Mouse (Mus musculus): ENCODE data around the gene Znrf3. TPM values are rescaled to one million over a fixed set of nuclear protein-coding genes. Genes with fewer than 3 reads are reported as not detected.
"Not testable (repeated sequence)": the region's sequence is repeated elsewhere in the genome, so short reads cannot be mapped to it uniquely, and the experiment has no call there.

Znrf3 gene
- 3.1 to 7.9 TPM (median 3.1 TPM) in 3 replicates for total RNA-seq (2017)

DNA sequence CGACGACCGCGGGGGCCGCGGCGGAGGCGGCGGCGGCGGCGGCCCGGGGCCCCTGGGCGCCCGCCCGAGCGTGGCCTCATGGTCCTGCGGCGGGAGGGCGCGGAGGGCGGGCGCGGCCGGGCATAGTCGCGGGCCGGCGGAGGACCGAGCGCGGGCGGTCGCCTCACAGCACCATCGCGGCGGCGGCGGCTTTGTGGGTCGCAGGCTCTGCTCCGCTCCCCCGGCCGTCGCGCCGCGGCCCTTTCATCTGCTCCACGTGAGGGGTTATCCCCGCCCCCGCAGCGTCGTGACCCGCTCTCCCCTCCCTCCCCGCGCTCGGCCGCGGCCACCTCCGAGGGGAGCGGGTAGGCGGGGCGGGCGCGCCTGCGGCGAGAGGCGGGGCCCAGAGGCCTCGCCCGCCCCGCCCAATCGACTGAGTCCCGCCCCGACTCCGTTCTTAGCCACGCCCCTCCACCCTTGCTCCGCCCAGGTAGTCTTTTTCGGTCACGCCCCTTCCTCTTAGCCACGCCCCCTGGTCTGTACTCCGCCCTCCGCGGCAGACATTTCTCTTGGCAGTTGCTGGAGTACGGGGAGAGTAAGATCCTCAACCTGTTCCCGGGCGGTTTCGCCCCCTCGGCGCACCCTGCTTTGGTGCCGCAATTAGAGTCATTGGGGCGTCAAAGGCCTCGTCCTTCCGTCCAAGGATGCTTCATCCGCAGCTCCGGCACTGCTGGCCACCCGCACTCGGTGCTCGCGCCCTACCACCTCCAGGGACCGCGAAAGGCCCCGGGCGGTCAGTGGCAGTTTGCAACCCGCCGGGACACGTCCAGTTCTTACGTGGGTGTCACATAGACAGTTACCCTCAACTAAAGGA lies at the start of gene Znrf3:
Gene Znrf3, minus strand, starts transcription at position 249 of the 853 bp plus-strand sequence.
- ATAC-seq (replicated peaks; ENCODE audit: insufficient number of reproducible peaks, low FRiP score, low TSS enrichment, poor library complexity, severe bottlenecking): peak; percentile 95

DNA sequence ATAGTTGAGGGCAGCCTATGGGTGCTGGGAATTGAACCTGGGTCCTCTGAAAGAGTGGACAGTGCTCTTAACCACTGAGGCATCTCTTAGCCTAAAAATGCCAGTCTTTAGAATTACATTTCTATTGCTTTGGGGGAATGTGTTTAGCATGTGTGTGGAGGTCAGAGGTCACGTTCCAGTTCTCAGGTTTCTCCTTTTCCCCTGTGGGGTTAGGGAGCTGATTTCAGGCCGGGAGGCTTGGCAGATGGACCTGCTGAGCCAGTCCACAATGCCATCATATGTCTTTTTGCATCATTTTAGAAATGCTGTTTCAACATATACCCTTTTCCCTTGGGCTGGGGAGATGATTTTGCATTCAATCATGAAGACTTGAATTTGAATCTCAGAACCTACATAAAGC lies 49.2 kb upstream of the Znrf3 start:
- ATAC-seq (replicated peaks; ENCODE audit: insufficient number of reproducible peaks, low FRiP score, low TSS enrichment, poor library complexity, severe bottlenecking): no peak

GRCm38 (mm10) chr11:5491912-5492311 lies 47.3 kb upstream of the Znrf3 start:
- ATAC-seq (replicated peaks; ENCODE audit: insufficient number of reproducible peaks, low FRiP score, low TSS enrichment, poor library complexity, severe bottlenecking): no peak

DNA sequence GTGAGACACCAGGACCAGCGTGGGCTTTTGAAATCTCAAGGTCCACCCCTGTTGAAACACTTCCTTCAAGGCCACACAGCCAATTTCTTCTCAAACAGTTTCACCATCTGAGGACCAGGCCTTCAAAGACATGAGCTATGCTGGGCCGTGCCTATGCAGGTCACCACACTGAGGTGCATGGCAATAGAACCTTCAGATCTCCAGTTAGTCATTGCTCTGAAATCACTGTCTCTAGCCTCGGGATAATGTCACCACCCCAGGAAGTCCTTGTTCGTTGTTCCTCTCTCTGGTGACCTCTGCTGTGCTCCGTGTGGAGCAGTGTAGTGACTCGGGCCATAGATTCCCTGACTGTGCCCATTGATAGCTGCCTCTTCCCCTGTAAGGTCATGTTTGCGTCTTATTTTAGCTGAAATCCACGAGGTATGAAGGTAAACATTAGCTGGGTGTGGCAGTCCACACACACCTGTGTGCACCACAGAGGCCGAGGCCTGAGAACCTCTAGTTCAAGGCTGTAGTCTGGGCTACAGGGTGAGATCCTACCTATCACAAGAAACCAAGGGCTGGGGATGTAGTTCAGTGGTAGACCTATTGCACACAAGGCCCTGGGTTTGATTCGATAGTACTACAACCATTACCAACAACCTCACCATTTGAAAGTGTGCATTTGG lies 46.5 kb upstream of the Znrf3 start:
- peak; percentile 34; the same call in 1 of the 2 replicates for ATAC-seq (replicated peaks; ENCODE audit: insufficient number of reproducible peaks, low FRiP score, low TSS enrichment, poor library complexity, severe bottlenecking)

DNA sequence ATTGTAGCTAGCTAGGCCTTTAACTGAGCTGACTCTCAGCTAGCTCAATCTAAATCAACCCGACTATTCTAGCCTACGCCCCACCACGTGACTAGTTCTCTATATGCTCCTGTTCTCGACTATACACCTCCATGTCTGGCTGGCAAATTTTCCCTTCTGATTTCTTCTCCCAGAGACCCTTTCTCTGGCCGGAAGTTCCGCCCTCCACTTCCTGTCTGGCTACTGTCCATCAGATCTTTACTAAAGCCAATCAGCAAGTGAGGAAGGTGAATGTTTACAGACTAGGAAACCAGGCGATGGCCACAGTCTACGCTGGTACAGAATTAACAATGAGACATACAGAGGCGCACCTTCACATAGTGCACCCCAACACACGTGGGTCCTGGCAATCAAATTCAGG lies 44.8 kb upstream of the Znrf3 start:
- not testable (repeated sequence) for ATAC-seq (replicated peaks; ENCODE audit: insufficient number of reproducible peaks, low FRiP score, low TSS enrichment, poor library complexity, severe bottlenecking)

DNA sequence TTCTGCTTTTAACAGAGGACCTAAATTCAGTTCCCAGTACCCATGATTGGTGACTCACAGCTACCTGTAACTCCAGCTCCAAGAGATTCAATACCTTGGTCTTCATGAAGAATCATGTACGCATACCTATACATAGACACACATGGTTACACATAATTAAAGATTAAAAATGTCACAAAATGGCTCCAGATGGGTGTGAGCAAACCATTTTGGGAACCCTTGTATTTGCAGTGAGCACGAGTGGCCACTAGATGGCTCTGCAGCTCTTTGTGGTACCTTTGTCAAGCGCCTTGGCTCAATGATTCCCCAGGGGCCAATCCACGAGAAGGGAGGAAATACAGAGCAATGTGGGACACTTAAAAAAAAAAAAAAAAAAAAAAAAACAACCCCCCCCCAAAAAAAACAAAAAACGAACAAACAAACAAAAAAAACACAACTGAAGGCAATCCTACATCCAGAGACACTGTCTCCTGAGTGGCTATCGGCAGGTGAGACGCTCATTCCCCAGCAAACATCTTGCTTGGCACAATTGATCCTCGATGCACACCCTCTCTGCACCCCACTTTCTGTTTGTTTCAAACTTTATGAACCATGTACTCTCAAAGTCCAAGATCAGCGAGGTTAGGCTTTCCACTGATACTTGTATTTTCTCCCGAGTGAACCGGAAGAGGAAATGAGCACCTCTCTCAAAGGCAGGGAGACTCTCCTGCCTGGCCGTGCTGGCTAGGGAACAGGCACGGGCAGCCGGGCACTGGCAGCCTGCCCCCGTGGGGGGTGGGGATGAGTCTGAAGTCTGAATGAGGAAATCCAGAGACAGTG lies 40.8 kb upstream of the Znrf3 start:
- ATAC-seq (replicated peaks; ENCODE audit: insufficient number of reproducible peaks, low FRiP score, low TSS enrichment, poor library complexity, severe bottlenecking): peak; percentile 93

GRCm38 (mm10) chr11:5482581-5482980 lies 37.9 kb upstream of the Znrf3 start:
- ATAC-seq (replicated peaks; ENCODE audit: insufficient number of reproducible peaks, low FRiP score, low TSS enrichment, poor library complexity, severe bottlenecking): no peak

DNA sequence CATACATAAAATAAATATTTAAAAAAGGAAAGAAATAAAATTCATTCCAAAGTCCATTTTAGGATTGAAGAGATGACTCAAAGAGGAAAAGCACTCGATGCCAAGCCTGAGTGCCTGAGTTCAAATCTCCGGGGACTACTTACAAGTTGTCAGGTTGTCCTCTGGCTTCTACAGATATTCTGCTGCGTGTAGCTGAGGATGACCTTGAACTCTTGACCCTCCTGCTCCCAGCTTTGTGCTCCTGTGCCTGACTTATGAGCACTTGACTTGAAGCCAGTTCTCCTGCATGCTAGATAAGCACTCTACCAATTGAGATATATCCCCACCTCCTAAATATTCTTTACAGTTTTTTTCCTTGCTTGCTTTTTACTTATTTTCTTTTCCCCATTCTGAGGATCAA lies 34.2 kb upstream of the Znrf3 start:
- no peak for ATAC-seq (replicated peaks; ENCODE audit: insufficient number of reproducible peaks, low FRiP score, low TSS enrichment, poor library complexity, severe bottlenecking)

GRCm38 (mm10) chr11:5478193-5478592 lies 33.5 kb upstream of the Znrf3 start:
- ATAC-seq (replicated peaks; ENCODE audit: insufficient number of reproducible peaks, low FRiP score, low TSS enrichment, poor library complexity, severe bottlenecking): no peak

GRCm38 (mm10) chr11:5476806-5477205 lies 32.2 kb upstream of the Znrf3 start:
- no peak for ATAC-seq (replicated peaks; ENCODE audit: insufficient number of reproducible peaks, low FRiP score, low TSS enrichment, poor library complexity, severe bottlenecking)

GRCm38 (mm10) chr11:5475556-5476118 lies 31.0 kb upstream of the Znrf3 start:
- not testable (repeated sequence) for ATAC-seq (replicated peaks; ENCODE audit: insufficient number of reproducible peaks, low FRiP score, low TSS enrichment, poor library complexity, severe bottlenecking)

DNA sequence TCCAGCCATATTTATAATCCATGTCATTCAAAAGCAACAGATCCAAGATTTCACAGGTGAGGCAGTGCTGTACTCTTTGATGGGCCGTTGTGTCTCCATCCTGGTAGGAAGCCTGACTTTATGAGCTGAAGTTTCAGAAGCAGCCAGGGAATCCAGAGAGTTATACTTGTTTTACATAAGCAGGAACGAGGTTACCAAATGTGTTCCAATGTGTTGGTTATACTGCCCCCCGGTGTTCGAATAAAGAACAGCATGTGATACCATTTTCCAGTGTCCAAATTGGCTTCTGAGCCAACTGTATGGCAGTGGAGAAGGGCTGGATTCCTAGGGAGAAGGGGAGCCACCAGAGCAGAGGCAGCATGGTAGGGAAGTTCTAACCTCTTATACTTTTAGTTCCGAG lies 29.5 kb upstream of the Znrf3 start:
- ATAC-seq (replicated peaks; ENCODE audit: insufficient number of reproducible peaks, low FRiP score, low TSS enrichment, poor library complexity, severe bottlenecking): peak; percentile 83

- ATAC-seq (replicated peaks; ENCODE audit: insufficient number of reproducible peaks, low FRiP score, low TSS enrichment, poor library complexity, severe bottlenecking): no peak
These were observed 25.4 kb upstream of the Znrf3 start for GRCm38 (mm10) chr11:5470055-5470454.

DNA sequence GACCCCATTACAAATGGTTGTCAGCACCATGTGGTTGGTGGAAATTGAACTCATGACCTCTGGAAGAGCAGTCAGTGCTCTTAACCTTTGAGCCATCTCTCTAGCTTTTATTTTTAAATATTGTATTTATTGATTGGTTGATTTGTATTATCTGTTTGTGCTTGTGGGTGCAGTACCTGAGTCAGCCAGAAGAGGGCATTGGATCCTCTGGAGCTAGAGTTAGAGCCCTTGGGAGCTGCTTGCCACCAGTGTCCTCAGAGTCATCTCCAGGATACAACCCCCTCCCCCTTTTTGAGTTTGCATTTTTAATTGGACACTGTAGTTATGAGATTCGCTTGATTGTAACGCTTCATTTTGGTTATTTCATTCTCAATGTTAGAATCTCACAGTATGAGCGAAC lies 24.4 kb upstream of the Znrf3 start:
- ATAC-seq (replicated peaks; ENCODE audit: insufficient number of reproducible peaks, low FRiP score, low TSS enrichment, poor library complexity, severe bottlenecking): 0 out of 2 replicates have a peak, but pooled peaks have one; percentile 56

DNA sequence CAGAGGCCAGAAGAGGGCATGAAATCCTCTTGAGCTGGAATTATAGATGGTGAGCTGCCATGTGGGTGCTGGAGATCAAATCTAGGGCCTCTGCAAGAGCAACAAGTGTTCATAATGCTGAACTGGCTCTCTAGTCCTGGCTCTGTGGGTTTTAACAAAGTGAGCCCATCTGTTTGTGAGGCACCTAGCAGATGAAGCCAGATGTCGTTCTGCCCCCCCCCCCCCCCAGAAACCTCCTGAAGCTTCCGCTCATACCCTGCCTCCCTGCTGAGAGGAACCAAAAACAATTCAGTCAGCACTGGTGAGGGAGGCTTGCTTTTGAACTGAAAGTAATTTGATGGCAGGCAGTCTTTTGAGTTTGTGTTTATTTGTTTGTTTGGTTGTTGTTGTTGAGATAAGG lies 23.8 kb upstream of the Znrf3 start:
- no peak for ATAC-seq (replicated peaks; ENCODE audit: insufficient number of reproducible peaks, low FRiP score, low TSS enrichment, poor library complexity, severe bottlenecking)

- ATAC-seq (replicated peaks; ENCODE audit: insufficient number of reproducible peaks, low FRiP score, low TSS enrichment, poor library complexity, severe bottlenecking): no peak
These were observed 7.3 kb upstream of the Znrf3 start for GRCm38 (mm10) chr11:5451923-5452322.

- ATAC-seq (replicated peaks; ENCODE audit: insufficient number of reproducible peaks, low FRiP score, low TSS enrichment, poor library complexity, severe bottlenecking): no peak
These were observed 6.7 kb upstream of the Znrf3 start for GRCm38 (mm10) chr11:5451341-5451740.

DNA sequence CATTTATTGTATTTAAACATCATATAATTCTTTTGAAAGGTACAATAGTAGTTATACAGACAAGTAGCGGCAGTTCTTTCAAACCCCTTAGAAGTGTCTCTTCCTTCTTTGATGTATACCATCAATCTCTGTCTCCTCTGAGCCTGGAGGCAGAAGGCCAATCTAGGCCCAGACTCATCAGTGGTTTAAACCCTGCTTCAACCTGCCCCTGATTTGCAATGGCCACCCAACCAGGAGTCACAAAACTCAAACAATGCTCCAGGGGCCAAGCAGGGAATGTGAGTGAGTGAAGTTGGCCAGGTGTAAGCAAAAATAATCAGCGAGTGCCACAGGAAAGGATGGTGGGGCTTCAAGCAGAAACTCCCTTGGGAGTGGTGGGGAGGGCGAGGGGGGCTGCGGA lies 6.1 kb upstream of the Znrf3 start:
- no peak for ATAC-seq (replicated peaks; ENCODE audit: insufficient number of reproducible peaks, low FRiP score, low TSS enrichment, poor library complexity, severe bottlenecking)

- ATAC-seq (replicated peaks; ENCODE audit: insufficient number of reproducible peaks, low FRiP score, low TSS enrichment, poor library complexity, severe bottlenecking): peak; percentile 42
These were observed 856 bp upstream of the Znrf3 start for GRCm38 (mm10) chr11:5445452-5445953.
